Mouse (Mus musculus) embryonic facial prominence, embryonic 14.5 days (tissue): Measurements from ENCODE around the gene Rnf130. TPM values are rescaled to one million over a fixed set of nuclear protein-coding genes. Genes with fewer than 3 reads are reported as not detected.
"Not testable (repeated sequence)": the region's sequence is repeated elsewhere in the genome, so short reads cannot be mapped to it uniquely, and the experiment has no call there.

ENCODE experiments used
- ATAC-seq: fragments of 200-750 bp; cut with Nextera tagmentation; 2 replicates; pipeline ENCODE4 v1.8.0; 2017; ENCODE audit warnings: low read depth, moderate number of reproducible peaks, moderate TSS enrichment
- DNase-seq: peaks from one replicate; pipeline ENCODE4 v3.0.0-alpha.2; 2015; ENCODE audit warnings: low spot score
- H3K27ac ChIP-seq: fragments of 300-500 bp; sonication (generic); replicated peaks from 2 replicates; pipeline ENCODE4 v1.5.1; 2014; ENCODE audit warnings: low read depth, mild to moderate bottlenecking, low read length, moderate library complexity
- H3K27me3 ChIP-seq: fragments of 300-500 bp; sonication (generic); replicated peaks from 2 replicates; pipeline ENCODE4 v1.6.1; 2014; ENCODE audit warnings: low read length; ENCODE audit not compliant: control insufficient read depth, insufficient read depth
- H3K36me3 ChIP-seq: fragments of 300-500 bp; sonication (generic); 2 replicates; pipeline ENCODE4 v1.6.1; 2014; ENCODE audit warnings: low read length, mixed read lengths; ENCODE audit not compliant: control insufficient read depth, insufficient read depth
- H3K4me1 ChIP-seq: fragments of 300-500 bp; sonication (generic); 2 replicates; pipeline ENCODE4 v1.6.1; 2014; ENCODE audit warnings: antibody characterized with exemption, low read length; ENCODE audit not compliant: control insufficient read depth, insufficient read depth
- H3K4me2 ChIP-seq: fragments of 300-500 bp; sonication (generic); 2 replicates; pipeline ENCODE4 v1.6.1; 2014; ENCODE audit warnings: low read depth, mild to moderate bottlenecking, low read length, moderate library complexity, mixed read lengths
- H3K4me3 ChIP-seq: fragments of 300-500 bp; sonication (generic); 2 replicates; pipeline ENCODE4 v1.5.1; 2014; ENCODE audit warnings: low read depth, mild to moderate bottlenecking, low read length
- H3K9ac ChIP-seq: fragments of 300-500 bp; sonication (generic); 2 replicates; pipeline ENCODE4 v1.6.1; 2014; ENCODE audit warnings: low read depth, mild to moderate bottlenecking, low read length, moderate library complexity, mixed read lengths
- H3K9me3 ChIP-seq: fragments of 300-500 bp; sonication (generic); 2 replicates; pipeline ENCODE4 v1.6.1; 2016; ENCODE audit warnings: low read length; ENCODE audit not compliant: control insufficient read depth
- WGBS: fragments of 180-500 bp; shearing (Covaris S2); extraction: QIAGEN DNeasy Blood & Tissue Kit; methylation state at CpG from one replicate; pipeline ENCODE4 v1.1.7; 2014; 5-methylcytosine and 5-hydroxymethylcytosine counted together
- polyA plus RNA-seq: library from polyadenylated mRNA; unstranded; fragments of >200 nt; fragmentation: Nextera tagmentation; extraction: Ambion mirVana; gene quantifications from 2 replicates; pipeline ENCODE4 v1.2.1, GENCODE M21; 2014

Rnf130 gene
- polyA plus RNA-seq, 1 experiment from 2014 or later: 75.5 TPM

GRCm38 (mm10) chr11:50101962-50102361, 76.8 kb downstream of the Rnf130 start:
- not testable (repeated sequence) for H3K4me1 ChIP-seq, H3K27ac ChIP-seq, DNase-seq, H3K4me3 ChIP-seq, H3K4me2 ChIP-seq, ATAC-seq, H3K9ac ChIP-seq, H3K9me3 ChIP-seq, H3K27me3 ChIP-seq
- 87% methylated on average over 4 of the region's 4 CpGs for WGBS
- peaks cover 31% of the 10 kb centered on the region for H3K36me3 ChIP-seq

GRCm38 (mm10) chr11:50104016-50104415, 78.9 kb downstream of the Rnf130 start:
- Histone ChIP-seq H3K4me1 (no peaks in the 10 kb centered on the region), H3K4me3 (no peak overlapping the region), H3K4me2 (no peak overlapping the region), H3K36me3 (peaks cover 20% of the 10 kb centered on the region), H3K9ac (no peak overlapping the region), H3K27me3 (no peaks in the 10 kb centered on the region), H3K9me3 (no peaks in the 10 kb centered on the region), H3K27ac (no peak overlapping the region)
- ATAC-seq: no peak
- no peak for DNase-seq
- 88% methylated on average over 6 of the region's 6 CpGs for WGBS

GRCm38 (mm10) chr11:50105237-50105636, 80.1 kb downstream of the Rnf130 start:
- no peaks in the 10 kb centered on the region for H3K9me3 ChIP-seq
- 90% methylated on average over 5 of the region's 5 CpGs for WGBS
- no peak overlapping the region for H3K9ac ChIP-seq
- no peak for ATAC-seq
- DNase-seq: no peak
- H3K36me3 ChIP-seq: peaks cover 8% of the 10 kb centered on the region
- H3K4me2 ChIP-seq: no peak overlapping the region
- H3K4me3 ChIP-seq: no peak overlapping the region
- H3K27ac ChIP-seq: no peak overlapping the region
- no peaks in the 10 kb centered on the region for H3K27me3 ChIP-seq
- H3K4me1 ChIP-seq: no peaks in the 10 kb centered on the region

- 69% methylated on average over 7 of the region's 7 CpGs for WGBS
- peaks cover 5% of the 10 kb centered on the region for H3K36me3 ChIP-seq
- no peak overlapping the region for H3K4me3 ChIP-seq
- no peaks in the 10 kb centered on the region for H3K27me3 ChIP-seq
- no peaks in the 10 kb centered on the region for H3K9me3 ChIP-seq
- no peaks in the 10 kb centered on the region for H3K4me1 ChIP-seq
- no peak overlapping the region for H3K9ac ChIP-seq
- DNase-seq (peak; percentile 29), ATAC-seq (no peak)
- no peak overlapping the region for H3K4me2 ChIP-seq
- H3K27ac ChIP-seq: no peak overlapping the region
Observed at GRCm38 (mm10) chr11:50106024-50106423, 80.9 kb downstream of the Rnf130 start.

- no peaks in the 10 kb centered on the region for H3K9me3 ChIP-seq
- ATAC-seq (no peak), DNase-seq (peak; percentile 16)
- H3K9ac ChIP-seq: no peak overlapping the region
- no peak overlapping the region for H3K4me2 ChIP-seq
- WGBS: 74% methylated on average over 8 of the region's 8 CpGs
- no peaks in the 10 kb centered on the region for H3K4me1 ChIP-seq
- no peak overlapping the region; the same call in 1 of the 2 replicates for H3K27ac ChIP-seq
- no peaks in the 10 kb centered on the region for H3K27me3 ChIP-seq
- peaks cover 5% of the 10 kb centered on the region; the same call in 1 of the 2 replicates for H3K36me3 ChIP-seq
- H3K4me3 ChIP-seq: no peak overlapping the region
Observed at GRCm38 (mm10) chr11:50108823-50109244, 83.7 kb downstream of the Rnf130 start.

- no peaks in the 10 kb centered on the region for H3K36me3 ChIP-seq
- 21% methylated on average over 5 of the region's 5 CpGs for WGBS
- H3K4me1 ChIP-seq: no peaks in the 10 kb centered on the region
- no peaks in the 10 kb centered on the region for H3K27me3 ChIP-seq
- H3K9ac ChIP-seq: no peak overlapping the region
- H3K27ac ChIP-seq: no peak overlapping the region
- DNase-seq (peak; percentile 54), ATAC-seq (0 out of 2 replicates have a peak, but pooled peaks have one; percentile 60)
- no peak overlapping the region for H3K4me3 ChIP-seq
- no peaks in the 10 kb centered on the region for H3K9me3 ChIP-seq
- no peak overlapping the region for H3K4me2 ChIP-seq
Observed at GRCm38 (mm10) chr11:50114329-50114728, 89.2 kb downstream of the Rnf130 start.

- Histone ChIP-seq H3K9ac (no peak overlapping the region), H3K4me2 (no peak overlapping the region), H3K4me1 (no peaks in the 10 kb centered on the region), H3K27ac (no peak overlapping the region), H3K9me3 (no peaks in the 10 kb centered on the region), H3K36me3 (0 out of 2 replicates have a peak, but pooled peaks cover 4% of the 10 kb centered on the region), H3K4me3 (no peak overlapping the region), H3K27me3 (no peaks in the 10 kb centered on the region)
- ATAC-seq: no peak
- no peak for DNase-seq
- WGBS: 93% methylated on average over 8 of the region's 8 CpGs
Observed at GRCm38 (mm10) chr11:50122631-50123081, 97.5 kb downstream of the Rnf130 start.

GRCm38 (mm10) chr11:50127781-50128180, 102.6 kb downstream of the Rnf130 start:
- Histone ChIP-seq H3K27me3 (no peaks in the 10 kb centered on the region), H3K4me3 (no peak overlapping the region), H3K9ac (no peak overlapping the region), H3K9me3 (no peaks in the 10 kb centered on the region), H3K4me2 (peak overlapping the region; percentile 49), H3K36me3 (no peaks in the 10 kb centered on the region), H3K27ac (no peak overlapping the region), H3K4me1 (0 out of 2 replicates have a peak, but pooled peaks cover 8% of the 10 kb centered on the region)
- no peak for ATAC-seq
- DNase-seq: no peak
- 7% methylated on average over 9 of the region's 10 CpGs for WGBS
